Mouse (Mus musculus) E14TG2a.4 (cell line): ENCODE data around the gene Rlf.

Experiments used
- CTCF ChIP-seq: conservative IDR thresholded peaks from 2 replicates; pipeline ENCODE4 v1.5.1; 2014; ENCODE audit warnings: low read length
- NANOG ChIP-seq: IDR thresholded peaks from 2 replicates; pipeline ENCODE4 v1.6.1; 2014; ENCODE audit warnings: borderline replicate concordance, low read length, mixed read lengths
- POU5F1 ChIP-seq: IDR thresholded peaks from 2 replicates; pipeline ENCODE4 v1.6.1; 2014; ENCODE audit warnings: low read length, borderline replicate concordance

DNA sequence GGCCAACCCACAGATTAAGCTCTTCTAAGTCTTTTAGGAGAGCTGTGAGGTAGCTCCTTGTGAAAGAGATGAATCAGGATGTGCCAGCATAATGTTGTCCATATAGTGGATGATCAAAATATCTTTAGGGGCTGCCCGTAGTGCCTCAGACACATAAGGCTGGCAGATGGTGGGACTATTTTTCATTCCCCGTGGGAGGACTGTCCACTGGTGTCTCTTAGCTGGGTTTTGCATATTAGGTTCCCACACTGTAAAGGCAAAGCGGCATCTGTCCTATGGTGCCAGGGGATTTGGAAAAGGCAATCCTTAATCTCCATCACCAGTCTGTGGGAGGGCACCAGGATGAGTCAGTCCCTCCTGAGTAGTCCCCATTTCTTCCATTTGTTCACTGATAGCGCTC, 111.6 kb downstream of the Rlf start:
- no peak for TF ChIP-seq CTCF
- no peak for TF ChIP-seq NANOG
- no peak for TF ChIP-seq POU5F1
